Mouse (Mus musculus) thymus, adult 2 months (tissue): ENCODE data around the gene Olfr1396.

ENCODE experiments used
- CTCF ChIP-seq: fragments of 200-500 bp; IDR thresholded peaks from 2 replicates; pipeline ENCODE4 v1.5.1; 2012; ENCODE audit warnings: mild to moderate bottlenecking, control low read depth, low read length, moderate library complexity, borderline replicate concordance; ENCODE audit not compliant: control insufficient read depth, poor library complexity, insufficient read depth; ENCODE audit errors: extremely low read depth
- POLR2A ChIP-seq: fragments of 200-500 bp; IDR thresholded peaks from 2 replicates; pipeline ENCODE4 v1.6.1; 2012; ENCODE audit warnings: mild to moderate bottlenecking, low read length, control low read depth, moderate library complexity; ENCODE audit not compliant: control insufficient read depth, poor library complexity, insufficient read depth; ENCODE audit errors: extremely low read depth

DNA sequence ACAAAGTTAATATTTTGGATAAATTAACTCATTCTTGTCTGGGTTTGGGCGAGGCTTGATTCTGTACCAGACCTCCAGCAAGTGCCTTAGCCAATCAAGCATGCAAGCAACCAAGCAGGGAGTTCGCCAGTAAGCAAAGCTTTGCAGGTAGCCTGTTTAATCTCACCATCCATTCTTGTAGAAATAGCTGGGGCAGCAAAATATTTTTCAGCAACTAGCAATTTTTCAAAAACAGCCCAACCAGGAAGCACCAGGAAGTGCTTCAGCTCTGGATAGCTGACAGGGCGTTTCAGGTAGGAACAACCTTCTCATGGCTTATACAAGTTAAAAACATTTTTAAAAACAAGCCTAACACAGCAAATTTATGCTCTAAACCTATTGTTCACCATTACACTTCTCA lies 32.8 kb downstream of the Olfr1396 start:
- TF ChIP-seq POLR2A, result no peak
- no peak for TF ChIP-seq CTCF
